Mouse (Mus musculus) olfactory bulb, adult 2 months (tissue): ENCODE results near the gene Utf1. TPM values are rescaled to one million over a fixed set of nuclear protein-coding genes. Genes with fewer than 3 reads are reported as not detected.

ENCODE experiments used
- H3K27ac ChIP-seq: fragments of 200-500 bp; 2 replicates; pipeline ENCODE4 v1.5.1; 2012; ENCODE audit warnings: low read depth, low read length; ENCODE audit not compliant: insufficient read depth
- H3K4me1 ChIP-seq: fragments of 200-500 bp; 2 replicates; pipeline ENCODE4 v1.6.1; 2012; ENCODE audit warnings: low read length; ENCODE audit not compliant: control insufficient read depth, insufficient read depth
- H3K4me3 ChIP-seq: fragments of 200-500 bp; 2 replicates; pipeline ENCODE4 v1.5.1; 2012; ENCODE audit warnings: mild to moderate bottlenecking, low read depth, low read length, moderate library complexity; ENCODE audit not compliant: insufficient read depth
- CTCF ChIP-seq: fragments of 200-500 bp; IDR thresholded peaks from 2 replicates; pipeline ENCODE4 v1.5.1; 2012; ENCODE audit warnings: low read depth, mild to moderate bottlenecking, low read length, moderate library complexity; ENCODE audit not compliant: insufficient read depth
- POLR2A ChIP-seq: fragments of 200-500 bp; IDR thresholded peaks from 2 replicates; pipeline ENCODE4 v1.6.1; 2012; ENCODE audit warnings: mild to moderate bottlenecking, low read depth, low read length, moderate library complexity; ENCODE audit not compliant: insufficient read depth
- WGBS: fragments of 180-500 bp; shearing (Covaris S2); methylation state at CpG from one replicate; pipeline ENCODE4 v1.1.7; 2018; 5-methylcytosine and 5-hydroxymethylcytosine counted together
- polyA plus RNA-seq: library from polyadenylated mRNA; stranded (reverse); fragments of >200 nt; gene quantifications from 2 replicates; pipeline ENCODE4 v1.2.4, GENCODE M21; 2012; ENCODE audit warnings: low replicate concordance; ENCODE audit not compliant: missing spikeins, insufficient read depth, insufficient read length

The Utf1 gene
- polyA plus RNA-seq, 1 experiment = not detected

GRCm38 (mm10) chr7:139905261-139905660 is 38.3 kb upstream of the Utf1 start:
- Histone ChIP-seq H3K4me1 (peaks cover 15% of the 10 kb centered on the region), H3K4me3 (no peak overlapping the region), H3K27ac (no peak overlapping the region)
- no peak for TF ChIP-seq POLR2A
- 17% methylated on average over 6 of the region's 6 CpGs for WGBS

- TF ChIP-seq CTCF (no peak), POLR2A (no peak)
- Histone ChIP-seq H3K4me1 (peaks cover 12% of the 10 kb centered on the region), H3K27ac (no peak overlapping the region), H3K4me3 (no peak overlapping the region)
- WGBS = 7% methylated on average over 6 of the region's 6 CpGs
Observed at GRCm38 (mm10) chr7:139905661-139906060, 37.9 kb upstream of the Utf1 start.

- Histone ChIP-seq H3K4me3 (no peak overlapping the region), H3K4me1 (peaks cover 12% of the 10 kb centered on the region), H3K27ac (no peak overlapping the region)
- TF ChIP-seq CTCF = no peak
- no peak for TF ChIP-seq POLR2A
- 61% methylated on average over 5 of the region's 5 CpGs for WGBS
Observed at GRCm38 (mm10) chr7:139908176-139908575, 35.4 kb upstream of the Utf1 start.

- TF ChIP-seq CTCF = no peak
- no peak for TF ChIP-seq POLR2A
- Histone ChIP-seq H3K27ac (no peak overlapping the region), H3K4me3 (no peak overlapping the region), H3K4me1 (peaks cover 18% of the 10 kb centered on the region)
- 63% methylated on average over 6 of the region's 6 CpGs for WGBS
Observed at GRCm38 (mm10) chr7:139909469-139909868, 34.1 kb upstream of the Utf1 start.

- H3K27ac ChIP-seq = no peak overlapping the region
- 76% methylated on average over 11 of the region's 11 CpGs for WGBS
Observed at GRCm38 (mm10) chr7:139910204-139910835, 33.3 kb upstream of the Utf1 start.

GRCm38 (mm10) chr7:139914141-139915047 is 29.2 kb upstream of the Utf1 start:
- TF ChIP-seq CTCF (no peak), POLR2A (no peak)
- Histone ChIP-seq H3K4me1 (peaks cover 11% of the 10 kb centered on the region), H3K4me3 (no peak overlapping the region), H3K27ac (no peak overlapping the region)
- 21% methylated on average over 29 of the region's 29 CpGs for WGBS

More at GRCm38 (mm10) chr7:139910204-139910835, 33.3 kb upstream of the Utf1 start:
- Histone ChIP-seq H3K4me1 (peaks cover 18% of the 10 kb centered on the region), H3K4me3 (no peak overlapping the region)
- TF ChIP-seq CTCF (no peak), POLR2A (no peak)

GRCm38 (mm10) chr7:139915646-139916257 is 27.8 kb upstream of the Utf1 start:
- peaks cover 11% of the 10 kb centered on the region for H3K4me1 ChIP-seq
- TF ChIP-seq POLR2A (no peak), CTCF (no peak)
- H3K4me3 ChIP-seq = no peak overlapping the region
- H3K27ac ChIP-seq = no peak overlapping the region
- 15% methylated on average over 14 of the region's 14 CpGs for whole genome bisulfite sequencing

- Histone ChIP-seq H3K4me1 (peaks cover 11% of the 10 kb centered on the region), H3K4me3 (no peak overlapping the region), H3K27ac (no peak overlapping the region)
- TF ChIP-seq POLR2A (no peak), CTCF (no peak)
- 4% methylated on average over 1 of the region's 1 CpGs for WGBS
Observed at GRCm38 (mm10) chr7:139916345-139916744, 27.2 kb upstream of the Utf1 start.

- H3K27ac ChIP-seq = no peak overlapping the region
- peaks cover 11% of the 10 kb centered on the region for H3K4me1 ChIP-seq
- no peak overlapping the region for H3K4me3 ChIP-seq
- WGBS = 80% methylated on average over 4 of the region's 4 CpGs
- TF ChIP-seq CTCF (no peak), POLR2A (no peak)
Observed at GRCm38 (mm10) chr7:139918262-139918661, 25.3 kb upstream of the Utf1 start.
